Mouse (Mus musculus) central nervous system, embryonic 11.5 days (tissue): Measurements from ENCODE around the gene C1qb. TPM values are rescaled to one million over a fixed set of nuclear protein-coding genes. Genes with fewer than 3 reads are reported as not detected.

Experiments
- polyA plus RNA-seq: library from polyadenylated mRNA; depleted of rRNA; stranded (reverse); fragments of >200 nt; gene quantifications from 2 replicates; pipeline ENCODE4 v1.2.3, GENCODE M21; 2012; rRNA removed

Gene C1qb
- 19.4 and 21.9 TPM in 2 replicates for polyA plus RNA-seq

DNA sequence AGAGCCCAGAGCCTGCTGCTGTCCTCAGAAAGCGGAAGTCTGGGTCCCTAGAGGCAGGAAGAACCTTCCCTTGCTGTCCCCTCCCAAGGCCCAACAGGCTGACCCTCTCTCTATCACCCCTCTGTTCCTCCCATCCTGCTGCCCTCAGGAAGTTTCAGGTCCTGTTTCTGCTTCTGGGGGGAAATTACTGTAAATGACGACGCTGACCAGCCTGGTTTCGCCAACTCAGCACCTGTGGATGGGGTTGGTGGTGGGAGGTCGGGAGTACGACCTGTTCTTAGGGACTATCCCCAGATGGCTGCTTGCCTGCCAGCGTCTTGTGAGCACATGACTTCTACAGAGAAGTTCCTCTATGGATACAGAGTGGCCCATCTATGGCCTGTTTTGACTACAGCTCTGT lies at the start of gene C1qb:
TSS of gene C1qb (minus strand) at position 87 of the 400 bp plus-strand sequence.

GRCm38 (mm10) chr4:136898637-136899036 lies 12.7 kb upstream of the C1qb start, which contains the start of gene C1qa:
TSS of gene C1qa (minus strand) at chr4:136898803.

GRCm38 (mm10) chr4:136892811-136893210 lies 6.8 kb upstream of the C1qb start, which contains the start of gene C1qc:
TSS of gene C1qc (minus strand) at chr4:136893065.

DNA sequence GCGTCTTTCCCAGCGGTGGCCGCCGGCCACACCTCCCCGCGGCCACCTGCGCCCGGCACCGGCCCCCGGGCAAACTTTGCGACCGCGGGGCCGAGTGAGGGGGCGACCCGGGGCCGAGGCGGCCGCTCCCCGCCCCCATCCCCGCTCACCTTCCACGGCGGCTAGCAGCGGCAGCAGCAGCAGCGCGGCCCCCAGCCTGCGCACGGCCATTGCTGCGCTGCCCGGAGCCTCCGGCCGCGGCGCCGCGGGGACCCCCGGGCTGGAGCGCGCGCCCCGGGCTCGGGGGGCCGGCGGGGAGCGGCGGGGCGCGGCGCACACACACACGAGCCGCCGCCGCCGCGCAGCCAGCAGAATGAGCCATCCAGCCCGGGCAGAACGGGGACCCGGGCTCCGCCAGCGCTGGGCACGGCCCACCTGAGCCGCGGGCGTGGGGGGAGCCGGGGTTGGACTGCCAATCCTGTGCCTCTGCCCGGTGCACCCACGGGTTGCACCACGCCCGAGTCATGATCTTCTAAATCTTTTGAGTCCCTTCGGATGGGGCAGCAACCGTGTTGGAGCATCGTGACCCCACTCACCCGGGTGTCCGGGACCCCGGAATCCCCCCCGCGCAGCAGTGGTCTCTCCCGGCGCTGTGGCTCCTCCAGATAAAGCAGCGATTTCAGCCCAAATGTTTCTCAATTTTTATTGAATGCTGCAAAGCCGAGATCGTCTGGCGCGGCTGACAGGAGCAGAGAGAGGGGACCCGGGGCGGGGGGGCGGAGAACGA lies 50.2 kb downstream of the C1qb start, which contains the start of gene Ephb2:
TSS of gene Ephb2 (minus strand) at position 368 of the 766 bp plus-strand sequence.

Other genes with a start within 250 kb of the C1qb start
- gene Ephb2, start 50.2 kb downstream of the C1qb start, polyA plus RNA-seq = 54.6 and 60.4 TPM in 2 replicates
- gene C1qc, start 6.9 kb upstream of the C1qb start, polyA plus RNA-seq = 10.1 and 12.2 TPM in 2 replicates
- gene C1qa, start 12.6 kb upstream of the C1qb start, polyA plus RNA-seq = 8.2 and 9.2 TPM in 2 replicates
- gene Epha8, start 70.6 kb upstream of the C1qb start, polyA plus RNA-seq = 6.8 and 8.4 TPM in 2 replicates
- 7.3 and 8.6 TPM in 2 replicates for gene Zbtb40, start 162.6 kb upstream of the C1qb start, polyA plus RNA-seq